Mouse (Mus musculus): ENCODE measurements at regions not wholly inside any gene's neighbourhood (a gene's known extent, or its start where the extent isn't known, plus 50 kb on each side); places are given as distances from the start of the nearest gene placed in this dataset.

DNA sequence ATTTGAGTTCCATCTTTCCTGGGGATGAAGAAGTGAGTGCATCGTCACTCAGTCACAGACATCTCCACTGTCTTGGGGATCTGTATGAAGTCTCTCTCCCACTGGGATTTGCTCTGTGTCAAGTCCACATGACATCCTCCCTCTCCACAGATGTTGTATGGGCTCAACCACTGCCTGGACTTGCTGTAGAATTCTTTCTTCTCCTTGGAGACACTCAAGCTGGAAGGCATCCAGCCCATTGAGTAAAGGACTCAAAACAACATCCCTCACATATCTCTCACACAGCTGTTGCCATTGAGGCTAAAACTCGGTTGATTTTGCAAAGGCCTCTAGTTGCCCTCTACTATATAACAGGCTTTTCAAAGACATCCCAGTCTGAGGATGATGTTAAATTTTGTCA, 71.0 kb upstream of the Rxfp2 start:
- 50% methylated on average over 2 of the region's 2 CpGs for WGBS
- Histone ChIP-seq H3K9ac (ENCODE audit: low read length) (no peak overlapping the region), H3K4me2 (replicated peaks; ENCODE audit: low read depth) (no peak overlapping the region), H3K4me1 (replicated peaks; ENCODE audit: control insufficient read depth, insufficient read depth) (no peaks in the 10 kb centered on the region), H3K4me3 (ENCODE audit: low read depth, low read length) (no peak overlapping the region), H3K27ac (replicated peaks) (no peak overlapping the region), H3K9me3 (ENCODE audit: control insufficient read depth, low read length) (no peaks in the 10 kb centered on the region), H3K36me3 (ENCODE audit: control insufficient read depth, insufficient read depth, low read length) (no peaks in the 10 kb centered on the region), H3K27me3 (ENCODE audit: control insufficient read depth, insufficient read depth, low read length) (no peaks in the 10 kb centered on the region)
- no peak for DNase-seq (ENCODE audit: low spot score)
- no peak for TF ChIP-seq CTCF (IDR thresholded peaks at IDR 0.05; ENCODE audit: low read depth)
- no peak for TF ChIP-seq EP300 (optimal IDR thresholded peaks at IDR 0.05)
- ATAC-seq (ENCODE audit: low FRiP score, low TSS enrichment), result no peak

- no peak for DNase-seq (ENCODE audit: low spot score)
- H3K9me3 ChIP-seq (ENCODE audit: control insufficient read depth, low read length), result no peaks in the 10 kb centered on the region
- no peak overlapping the region for H3K9ac ChIP-seq (ENCODE audit: low read length)
- no peak overlapping the region for H3K4me3 ChIP-seq (ENCODE audit: low read depth, low read length)
- H3K4me1 ChIP-seq (replicated peaks; ENCODE audit: control insufficient read depth, insufficient read depth), result no peaks in the 10 kb centered on the region
- ATAC-seq (ENCODE audit: low FRiP score, low TSS enrichment), result peak; percentile 66; the same call in 1 of the 2 replicates
- H3K27ac ChIP-seq (replicated peaks), result no peak overlapping the region
- H3K4me2 ChIP-seq (replicated peaks; ENCODE audit: low read depth), result no peak overlapping the region
- H3K36me3 ChIP-seq (ENCODE audit: control insufficient read depth, insufficient read depth, low read length), result no peaks in the 10 kb centered on the region
- no peaks in the 10 kb centered on the region for H3K27me3 ChIP-seq (ENCODE audit: control insufficient read depth, insufficient read depth, low read length)
- WGBS, result 75% methylated on average over 4 of the region's 4 CpGs
- TF ChIP-seq CTCF (IDR thresholded peaks at IDR 0.05; ENCODE audit: low read depth), result no peak
- no peak for TF ChIP-seq EP300 (optimal IDR thresholded peaks at IDR 0.05)
Observed at GRCm38 (mm10) chr5:149956931-149957330, 61.5 kb upstream of the Rxfp2 start.

- Histone ChIP-seq H3K4me3 (ENCODE audit: low read depth, low read length) (no peak overlapping the region), H3K27me3 (ENCODE audit: control insufficient read depth, insufficient read depth, low read length) (no peaks in the 10 kb centered on the region), H3K4me1 (replicated peaks; ENCODE audit: control insufficient read depth, insufficient read depth) (no peaks in the 10 kb centered on the region), H3K9me3 (ENCODE audit: control insufficient read depth, low read length) (no peaks in the 10 kb centered on the region), H3K27ac (replicated peaks) (no peak overlapping the region), H3K9ac (ENCODE audit: low read length) (no peak overlapping the region), H3K36me3 (ENCODE audit: control insufficient read depth, insufficient read depth, low read length) (no peaks in the 10 kb centered on the region), H3K4me2 (replicated peaks; ENCODE audit: low read depth) (no peak overlapping the region)
- 75% methylated on average over 11 of the region's 11 CpGs for WGBS
- DNase-seq (ENCODE audit: low spot score) (no peak), ATAC-seq (ENCODE audit: low FRiP score, low TSS enrichment) (no peak)
- no peak for TF ChIP-seq EP300 (optimal IDR thresholded peaks at IDR 0.05)
- no peak for TF ChIP-seq CTCF (IDR thresholded peaks at IDR 0.05; ENCODE audit: low read depth)
Observed at GRCm38 (mm10) chr5:149961178-149961577, 57.3 kb upstream of the Rxfp2 start.

GRCm38 (mm10) chr5:149964748-149965147, 53.7 kb upstream of the Rxfp2 start:
- H3K4me3 ChIP-seq (ENCODE audit: low read depth, low read length), result no peak overlapping the region
- no peak overlapping the region for H3K27ac ChIP-seq (replicated peaks)
- H3K9ac ChIP-seq (ENCODE audit: low read length), result no peak overlapping the region
- ATAC-seq (ENCODE audit: low FRiP score, low TSS enrichment), result no peak
- no peaks in the 10 kb centered on the region for H3K27me3 ChIP-seq (ENCODE audit: control insufficient read depth, insufficient read depth, low read length)
- no peaks in the 10 kb centered on the region for H3K4me1 ChIP-seq (replicated peaks; ENCODE audit: control insufficient read depth, insufficient read depth)
- no peaks in the 10 kb centered on the region for H3K36me3 ChIP-seq (ENCODE audit: control insufficient read depth, insufficient read depth, low read length)
- TF ChIP-seq CTCF (IDR thresholded peaks at IDR 0.05; ENCODE audit: low read depth), result no peak
- no peak for TF ChIP-seq EP300 (optimal IDR thresholded peaks at IDR 0.05)
- H3K9me3 ChIP-seq (ENCODE audit: control insufficient read depth, low read length), result no peaks in the 10 kb centered on the region
- whole genome bisulfite sequencing, result 34% methylated on average over 13 of the region's 13 CpGs
- no peak for DNase-seq (ENCODE audit: low spot score)
- no peak overlapping the region for H3K4me2 ChIP-seq (replicated peaks; ENCODE audit: low read depth)
